Mouse (Mus musculus): ENCODE data around the gene Alkbh5. TPM values are rescaled to one million over a fixed set of nuclear protein-coding genes. Genes with fewer than 3 reads are reported as not detected.
"Not testable (repeated sequence)": the region's sequence is repeated elsewhere in the genome, so short reads cannot be mapped to it uniquely, and the experiment has no call there.

Alkbh5 gene
- polyA plus RNA-seq, 1 experiment from 2014 or later, result 16.5 TPM

DNA sequence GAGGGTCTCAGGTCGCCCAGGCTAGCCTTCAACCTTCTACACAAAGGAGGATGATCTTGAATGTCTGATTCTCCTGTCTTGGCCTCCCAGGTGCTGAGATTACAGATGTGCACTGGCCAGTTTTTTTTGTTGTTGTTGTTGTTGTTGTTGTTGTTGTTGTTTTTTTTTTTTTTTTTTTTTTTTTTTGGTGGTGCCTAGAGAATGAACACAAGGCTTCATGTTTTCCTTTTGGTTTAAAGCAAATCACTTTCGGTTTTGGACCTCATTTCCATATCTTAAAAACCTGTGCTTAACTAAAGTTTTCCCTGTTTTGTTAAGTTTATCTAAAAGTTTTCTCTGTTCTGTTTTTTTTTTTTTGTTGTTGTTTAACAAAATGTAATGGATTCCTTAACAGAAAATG is 3.4 kb downstream of the Alkbh5 start:
- Histone ChIP-seq H3K4me3 (ENCODE audit: low read length) (peak overlapping the region; percentile 61), H3K27me3 (replicated peaks; ENCODE audit: control insufficient read depth, insufficient read depth, low read length) (no peaks in the 10 kb centered on the region), H3K4me2 (ENCODE audit: low read length) (peak overlapping the region; percentile 76), H3K9me3 (ENCODE audit: control insufficient read depth, low read length) (no peaks in the 10 kb centered on the region), H3K36me3 (ENCODE audit: control insufficient read depth, insufficient read depth, low read length) (no peaks in the 10 kb centered on the region), H3K27ac (ENCODE audit: low read depth, low read length) (no peak overlapping the region), H3K9ac (ENCODE audit: low read depth, low read length) (peak overlapping the region; percentile 88), H3K4me1 (ENCODE audit: control insufficient read depth, insufficient read depth, low read depth, low read length) (peaks cover 46% of the 10 kb centered on the region)
- no peak for ATAC-seq
- 3% methylated on average over 2 of the region's 2 CpGs for WGBS

GRCm38 (mm10) chr11:60540002-60540610 is 3.9 kb downstream of the Alkbh5 start:
- Histone ChIP-seq H3K27me3 (replicated peaks; ENCODE audit: control insufficient read depth, insufficient read depth, low read length) (no peaks in the 10 kb centered on the region), H3K36me3 (ENCODE audit: control insufficient read depth, insufficient read depth, low read length) (no peaks in the 10 kb centered on the region), H3K4me1 (ENCODE audit: control insufficient read depth, insufficient read depth, low read depth, low read length) (peaks cover 46% of the 10 kb centered on the region), H3K4me2 (ENCODE audit: low read length) (peak overlapping the region; percentile 58), H3K27ac (ENCODE audit: low read depth, low read length) (no peak overlapping the region), H3K9me3 (ENCODE audit: control insufficient read depth, low read length) (no peaks in the 10 kb centered on the region), H3K4me3 (ENCODE audit: low read length) (peak overlapping the region; percentile 18), H3K9ac (ENCODE audit: low read depth, low read length) (0 out of 2 replicates have a peak overlapping the region, but pooled peaks have one; percentile 0)
- 7% methylated on average over 4 of the region's 4 CpGs for WGBS
- ATAC-seq, result no peak

DNA sequence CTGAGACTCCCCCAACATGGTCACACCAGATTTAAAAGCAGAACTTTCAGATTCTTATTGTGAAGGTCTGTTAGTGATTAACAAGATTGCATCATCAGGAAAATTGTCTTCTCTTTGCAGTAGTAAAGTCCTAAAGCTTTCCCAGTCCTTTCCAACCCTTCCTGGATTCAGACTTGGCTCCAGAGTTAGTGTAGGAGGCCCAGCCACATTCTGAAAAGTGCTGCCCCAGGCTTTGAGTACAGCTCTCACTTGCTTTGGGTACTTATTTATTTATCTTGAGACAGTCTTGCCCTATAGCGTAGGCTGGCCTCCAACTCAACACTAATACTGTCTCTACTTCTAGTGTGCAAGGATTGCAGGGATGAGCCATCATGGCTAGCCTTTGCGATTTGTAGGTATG is 4.6 kb downstream of the Alkbh5 start:
- 63% methylated on average over 2 of the region's 2 CpGs for WGBS
- no peaks in the 10 kb centered on the region for H3K9me3 ChIP-seq (ENCODE audit: control insufficient read depth, low read length)
- H3K27ac ChIP-seq (ENCODE audit: low read depth, low read length), result no peak overlapping the region
- no peak for ATAC-seq
- H3K27me3 ChIP-seq (replicated peaks; ENCODE audit: control insufficient read depth, insufficient read depth, low read length), result no peaks in the 10 kb centered on the region
- peaks cover 46% of the 10 kb centered on the region for H3K4me1 ChIP-seq (ENCODE audit: control insufficient read depth, insufficient read depth, low read depth, low read length)
- no peaks in the 10 kb centered on the region for H3K36me3 ChIP-seq (ENCODE audit: control insufficient read depth, insufficient read depth, low read length)
- H3K4me3 ChIP-seq (ENCODE audit: low read length), result peak overlapping the region; percentile 18
- peak overlapping the region; percentile 58 for H3K4me2 ChIP-seq (ENCODE audit: low read length)
- no peak overlapping the region for H3K9ac ChIP-seq (ENCODE audit: low read depth, low read length)

DNA sequence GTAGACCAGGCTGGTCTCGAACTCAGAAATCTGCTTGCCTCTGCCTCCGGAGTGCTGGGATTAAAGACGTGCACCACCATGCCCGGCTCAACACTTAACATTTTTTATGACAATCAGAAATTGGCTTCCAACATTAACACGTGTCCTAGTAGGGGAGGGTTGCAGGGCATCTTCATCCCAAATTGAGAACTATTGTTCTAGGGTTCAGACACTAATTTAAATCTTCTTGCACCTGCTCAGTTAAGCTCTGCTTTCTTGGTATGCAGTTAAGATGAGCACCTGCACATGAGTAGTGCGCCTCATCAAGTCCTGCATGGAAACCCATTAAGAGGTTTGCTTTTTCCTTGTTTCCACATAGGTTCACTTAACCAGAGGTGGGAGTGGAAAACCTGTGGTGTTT is 5.7 kb downstream of the Alkbh5 start:
- Histone ChIP-seq H3K27me3 (replicated peaks; ENCODE audit: control insufficient read depth, insufficient read depth, low read length) (no peaks in the 10 kb centered on the region), H3K9ac (ENCODE audit: low read depth, low read length) (no peak overlapping the region), H3K4me1 (ENCODE audit: control insufficient read depth, insufficient read depth, low read depth, low read length) (peaks cover 39% of the 10 kb centered on the region), H3K27ac (ENCODE audit: low read depth, low read length) (no peak overlapping the region), H3K4me3 (ENCODE audit: low read length) (no peak overlapping the region), H3K4me2 (ENCODE audit: low read length) (no peak overlapping the region), H3K36me3 (ENCODE audit: control insufficient read depth, insufficient read depth, low read length) (no peaks in the 10 kb centered on the region), H3K9me3 (ENCODE audit: control insufficient read depth, low read length) (no peaks in the 10 kb centered on the region)
- WGBS, result 86% methylated on average over 6 of the region's 6 CpGs
- ATAC-seq, result no peak

DNA sequence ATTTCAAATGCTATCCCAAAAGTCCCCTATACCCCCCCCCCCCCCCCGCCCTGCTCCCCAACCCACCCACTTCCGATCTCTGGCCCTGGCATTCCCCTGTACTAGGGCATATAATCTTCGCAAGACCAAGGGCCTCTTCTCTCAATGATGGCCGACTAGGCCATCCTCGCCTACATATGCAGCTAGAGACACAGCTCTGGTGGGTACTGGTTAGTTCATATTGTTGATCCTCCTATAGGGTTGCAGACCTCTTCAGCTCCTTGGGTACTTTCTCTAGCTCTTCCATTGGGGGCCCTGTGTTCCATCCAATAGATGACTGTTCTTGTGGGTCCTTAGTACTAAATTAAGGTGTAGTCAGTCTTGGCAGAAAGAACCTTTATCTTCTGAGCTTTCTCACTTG is 7.0 kb downstream of the Alkbh5 start:
- H3K27ac ChIP-seq (ENCODE audit: low read depth, low read length); H3K27me3 ChIP-seq (replicated peaks; ENCODE audit: control insufficient read depth, insufficient read depth, low read length); H3K36me3 ChIP-seq (ENCODE audit: control insufficient read depth, insufficient read depth, low read length); H3K4me2 ChIP-seq (ENCODE audit: low read length); H3K9ac ChIP-seq (ENCODE audit: low read depth, low read length); H3K9me3 ChIP-seq (ENCODE audit: control insufficient read depth, low read length); H3K4me3 ChIP-seq (ENCODE audit: low read length); ATAC-seq: not testable (repeated sequence)
- peaks cover 39% of the 10 kb centered on the region for H3K4me1 ChIP-seq (ENCODE audit: control insufficient read depth, insufficient read depth, low read depth, low read length)
- 91% methylated on average over 5 of the region's 5 CpGs for WGBS

GRCm38 (mm10) chr11:60545433-60545832 is 9.3 kb downstream of the Alkbh5 start:
- H3K9me3 ChIP-seq (ENCODE audit: control insufficient read depth, low read length), result no peaks in the 10 kb centered on the region
- WGBS, result 64% methylated on average over 4 of the region's 4 CpGs
- H3K27me3 ChIP-seq (replicated peaks; ENCODE audit: control insufficient read depth, insufficient read depth, low read length), result no peaks in the 10 kb centered on the region
- H3K4me2 ChIP-seq (ENCODE audit: low read length), result no peak overlapping the region
- no peak overlapping the region for H3K27ac ChIP-seq (ENCODE audit: low read depth, low read length)
- H3K36me3 ChIP-seq (ENCODE audit: control insufficient read depth, insufficient read depth, low read length), result 0 out of 2 replicates have a peak, but pooled peaks cover 4% of the 10 kb centered on the region
- no peak for ATAC-seq
- H3K4me3 ChIP-seq (ENCODE audit: low read length), result no peak overlapping the region
- H3K4me1 ChIP-seq (ENCODE audit: control insufficient read depth, insufficient read depth, low read depth, low read length), result peaks cover 29% of the 10 kb centered on the region
- H3K9ac ChIP-seq (ENCODE audit: low read depth, low read length), result no peak overlapping the region

DNA sequence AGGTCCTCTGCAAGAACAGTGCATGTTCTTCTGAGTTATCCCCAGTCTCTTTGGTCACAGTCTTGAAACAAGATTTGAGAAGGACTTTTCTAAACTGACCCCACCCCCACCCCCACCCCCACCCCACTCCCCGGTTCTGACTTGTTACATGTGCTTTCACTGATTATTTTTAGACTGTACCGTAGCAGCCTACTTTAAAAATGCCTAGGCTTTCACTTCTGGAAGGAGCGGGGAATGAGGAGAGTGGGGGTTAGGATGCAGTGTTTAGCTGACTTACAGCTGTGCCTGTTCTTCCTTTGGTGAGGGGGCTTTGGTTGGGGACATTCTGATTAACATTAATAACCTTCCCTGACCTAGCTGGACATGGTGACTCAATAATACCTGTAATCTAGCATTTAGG is 11.9 kb downstream of the Alkbh5 start:
- 0 out of 2 replicates have a peak, but pooled peaks cover 7% of the 10 kb centered on the region for H3K36me3 ChIP-seq (ENCODE audit: control insufficient read depth, insufficient read depth, low read length)
- WGBS, result 93% methylated on average over 3 of the region's 3 CpGs

GRCm38 (mm10) chr11:60553091-60553490 is 16.9 kb downstream of the Alkbh5 start:
- no peak for ATAC-seq
- no peaks in the 10 kb centered on the region for H3K9me3 ChIP-seq (ENCODE audit: control insufficient read depth, low read length)

More for the DNA sequence above, 11.9 kb downstream of the Alkbh5 start:
- Histone ChIP-seq H3K4me3 (ENCODE audit: low read length) (no peak overlapping the region), H3K4me1 (ENCODE audit: control insufficient read depth, insufficient read depth, low read depth, low read length) (peaks cover 11% of the 10 kb centered on the region), H3K27ac (ENCODE audit: low read depth, low read length) (no peak overlapping the region), H3K9ac (ENCODE audit: low read depth, low read length) (no peak overlapping the region), H3K27me3 (replicated peaks; ENCODE audit: control insufficient read depth, insufficient read depth, low read length) (no peaks in the 10 kb centered on the region), H3K4me2 (ENCODE audit: low read length) (no peak overlapping the region), H3K9me3 (ENCODE audit: control insufficient read depth, low read length) (no peaks in the 10 kb centered on the region)
- ATAC-seq, result no peak

GRCm38 (mm10) chr11:60557675-60558074 is 21.5 kb downstream of the Alkbh5 start:
- Histone ChIP-seq H3K36me3 (ENCODE audit: control insufficient read depth, insufficient read depth, low read length) (peaks cover 22% of the 10 kb centered on the region), H3K9ac (ENCODE audit: low read depth, low read length) (no peak overlapping the region), H3K27ac (ENCODE audit: low read depth, low read length) (no peak overlapping the region), H3K9me3 (ENCODE audit: control insufficient read depth, low read length) (no peaks in the 10 kb centered on the region), H3K4me3 (ENCODE audit: low read length) (no peak overlapping the region), H3K4me1 (ENCODE audit: control insufficient read depth, insufficient read depth, low read depth, low read length) (no peaks in the 10 kb centered on the region; the same call in 1 of the 2 replicates), H3K27me3 (replicated peaks; ENCODE audit: control insufficient read depth, insufficient read depth, low read length) (no peaks in the 10 kb centered on the region), H3K4me2 (ENCODE audit: low read length) (no peak overlapping the region)
- WGBS, result 87% methylated on average over 3 of the region's 3 CpGs
- ATAC-seq, result no peak

More at GRCm38 (mm10) chr11:60553091-60553490, 16.9 kb downstream of the Alkbh5 start:
- Histone ChIP-seq H3K36me3 (ENCODE audit: control insufficient read depth, insufficient read depth, low read length) (peaks cover 26% of the 10 kb centered on the region), H3K27ac (ENCODE audit: low read depth, low read length) (no peak overlapping the region), H3K4me3 (ENCODE audit: low read length) (no peak overlapping the region), H3K4me2 (ENCODE audit: low read length) (no peak overlapping the region), H3K9ac (ENCODE audit: low read depth, low read length) (no peak overlapping the region), H3K4me1 (ENCODE audit: control insufficient read depth, insufficient read depth, low read depth, low read length) (no peaks in the 10 kb centered on the region), H3K27me3 (replicated peaks; ENCODE audit: control insufficient read depth, insufficient read depth, low read length) (no peaks in the 10 kb centered on the region)
